Mouse (Mus musculus) neutrophil, adult 5-6 weeks (primary cell): ENCODE data around the gene Anks1b. TPM values are rescaled to one million over a fixed set of nuclear protein-coding genes. Genes with fewer than 3 reads are reported as not detected.

Experiments
- ATAC-seq: fragments of 151-379, 151-347 bp; 2 replicates; pipeline ENCODE4 v1.8.0; 2017; ENCODE audit warnings: mild to moderate bottlenecking, moderate TSS enrichment; ENCODE audit not compliant: insufficient number of reproducible peaks, poor library complexity, low FRiP score, severe bottlenecking; ENCODE audit errors: extremely low read depth
- total RNA-seq: library from RNA; stranded (forward); fragments of 200-1000 nt; gene quantifications from 2 replicates; pipeline ENCODE4 v1.2.3, GENCODE M21; 2017

Anks1b gene
- total RNA-seq, 1 experiment from 2014 or later: 0.23 TPM

DNA sequence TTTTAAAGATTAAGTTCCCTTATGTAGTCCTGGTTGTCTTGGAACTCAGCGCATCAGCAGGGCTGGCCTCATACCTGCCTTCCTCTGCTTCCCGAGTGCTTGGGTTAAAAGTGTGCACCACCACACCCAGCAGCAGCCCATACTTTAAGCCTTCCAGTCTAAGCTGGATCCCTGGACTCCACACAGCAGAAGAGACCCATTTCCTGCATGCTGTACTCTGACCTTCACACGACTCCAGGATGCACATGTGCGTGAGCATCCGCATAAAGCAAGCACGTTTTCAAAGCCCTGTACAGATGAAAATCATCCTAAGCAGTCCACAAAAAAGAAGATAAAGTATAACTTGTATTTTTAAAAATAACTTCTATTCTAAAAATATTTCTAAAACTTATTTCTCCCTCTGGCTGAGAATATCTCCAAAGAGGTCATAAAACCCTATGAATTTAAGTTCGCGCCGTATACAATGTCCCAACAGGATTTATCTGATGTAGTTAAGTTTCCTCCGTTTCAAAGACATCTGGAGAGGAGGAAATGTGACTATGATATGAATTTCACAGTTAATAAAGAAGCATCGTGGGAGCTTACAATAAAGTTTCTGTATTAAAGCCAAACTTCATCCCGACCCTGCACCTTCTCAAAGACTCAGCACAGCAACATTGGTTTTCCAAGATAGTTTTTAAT is 1132.7 kb downstream of the Anks1b start:
- no peak for ATAC-seq

Other genes with a start within 250 kb of the Anks1b start
- 57.4 and 61.5 TPM in 2 replicates for gene Scyl2, start 187.2 kb upstream of the Anks1b start, total RNA-seq
- gene Actr6, start 141.2 kb upstream of the Anks1b start, total RNA-seq: 15.4 and 18.4 TPM in 2 replicates
- gene Uhrf1bp1l, start 128.5 kb upstream of the Anks1b start, total RNA-seq: 57.1 and 59.6 TPM in 2 replicates